In the genomic region with DNA sequence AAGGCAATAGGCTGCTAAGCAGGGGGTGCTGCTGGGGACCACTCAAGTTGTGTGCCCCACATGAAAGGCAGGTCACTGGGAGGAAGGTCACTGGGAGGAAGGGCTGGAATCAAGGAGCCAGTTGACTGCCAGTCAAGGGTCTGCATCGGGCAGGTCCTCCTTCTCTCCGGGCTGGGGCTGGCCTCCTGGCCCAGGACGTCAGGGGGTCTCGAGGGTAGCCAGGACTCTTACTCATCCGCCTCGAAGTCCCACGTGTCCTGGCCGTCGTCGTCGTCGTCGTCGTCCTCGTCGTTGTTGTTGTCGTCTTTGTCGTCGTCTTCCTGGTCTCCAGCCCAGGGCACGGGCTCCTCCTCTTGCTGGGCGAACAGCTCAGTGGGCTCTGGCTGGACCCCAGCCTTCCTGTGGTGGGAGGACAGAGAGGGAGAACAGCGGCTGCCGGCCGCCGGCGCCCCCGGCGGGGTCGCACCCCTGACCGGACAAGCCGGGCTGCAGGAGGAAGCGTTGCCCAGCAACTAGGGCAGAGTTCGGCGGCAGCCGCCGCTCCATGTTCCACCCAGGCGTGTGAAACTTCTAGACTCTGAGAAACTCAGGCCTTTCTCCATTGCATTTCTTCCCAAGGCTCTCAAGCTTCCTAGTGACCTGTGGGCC, we compare ENCODE assay signal across 10 mouse cellular contexts. TPM values are rescaled to one million over a fixed set of nuclear protein-coding genes. Genes with fewer than 3 reads are reported as not detected.
A peak's percentile ranks its signal among the peaks of the same experiment; 100 is the strongest.
DNase-seq lines count a peak whose midpoint lies in the region; ATAC-seq lines count a peak whose summit lies in the region.
"Had no signal": no experiment of that assay in that cellular context is flagged by ENCODE, and none has a peak within 500 bp of the region (broad histone marks: within the 10 kb centered on the region; RNA-seq: fewer than 3 reads in every experiment).

No protein-coding gene starts in this region.

- H3K4me1 ChIP-seq in heart, embryonic 10.5 days, result peaks cover 8% of the 10 kb centered on the region; the same call in 1 of the 2 replicates
- H3K4me1 ChIP-seq in embryonic facial prominence, embryonic 10.5 days, result peaks cover 15% of the 10 kb centered on the region
- H3K4me1 ChIP-seq in hindbrain, embryonic 12.5 days, result 0 out of 2 replicates have a peak, but pooled peaks cover 4% of the 10 kb centered on the region
- 0 out of 2 replicates have a peak, but pooled peaks cover 4% of the 10 kb centered on the region for H3K4me1 ChIP-seq in neural tube, embryonic 15.5 days

- WGBS in heart, embryonic 10.5 days, result 29% methylated on average over 37 of the region's 37 CpGs
- 45% methylated on average over 37 of the region's 37 CpGs for WGBS in embryonic facial prominence, embryonic 10.5 days
- 23% methylated on average over 37 of the region's 37 CpGs for WGBS in hindbrain, embryonic 12.5 days
- WGBS in neural tube, embryonic 15.5 days, result 33% methylated on average over 29 of the region's 37 CpGs

- no peak for ATAC-seq in hindbrain, embryonic 12.5 days (ENCODE audit: low FRiP score)
- ATAC-seq in neural tube, embryonic 15.5 days (ENCODE audit: low FRiP score), result peak; percentile 38; the same call in 1 of the 2 replicates
- no peak for ATAC-seq in megakaryocyte-erythroid progenitor cell, adult 5-6 weeks (replicated peaks; ENCODE audit: low FRiP score, low TSS enrichment, poor library complexity, severe bottlenecking)
- ATAC-seq: Patski had no signal

- H3K27me3 ChIP-seq in heart, embryonic 10.5 days (ENCODE audit: insufficient read depth, poor library complexity, severe bottlenecking), result no peaks in the 10 kb centered on the region
- H3K27me3 ChIP-seq in embryonic facial prominence, embryonic 10.5 days (replicated peaks; ENCODE audit: low read depth, poor library complexity, severe bottlenecking), result no peaks in the 10 kb centered on the region
- H3K27me3 ChIP-seq in hindbrain, embryonic 12.5 days, result no peaks in the 10 kb centered on the region
- H3K27me3 ChIP-seq in neural tube, embryonic 15.5 days (replicated peaks), result no peaks in the 10 kb centered on the region

- intact Hi-C loops in heart, postnatal 25 days (cut with DNase I), result no loop called here

- no peak overlapping the region for H3K9ac ChIP-seq in hindbrain, embryonic 12.5 days
- no peak overlapping the region for H3K9ac ChIP-seq in neural tube, embryonic 15.5 days (replicated peaks)

- DNase-seq in heart, embryonic 10.5 days (ENCODE audit: low spot score), result peak; percentile 79
- no peak for DNase-seq in heart, postnatal 25 days (ENCODE audit: low spot score)
- DNase-seq in embryonic facial prominence, embryonic 10.5 days (ENCODE audit: low spot score), result peak; percentile 62
- peak; percentile 15 for DNase-seq in liver
- no peak for DNase-seq in urinary bladder, adult 2 months (ENCODE audit: low spot score)

- H3K36me3 ChIP-seq in heart, embryonic 10.5 days, result no peaks in the 10 kb centered on the region
- H3K36me3 ChIP-seq in embryonic facial prominence, embryonic 10.5 days (replicated peaks), result no peaks in the 10 kb centered on the region
- H3K36me3 ChIP-seq in hindbrain, embryonic 12.5 days, result no peaks in the 10 kb centered on the region
- H3K36me3 ChIP-seq in neural tube, embryonic 15.5 days, result no peaks in the 10 kb centered on the region

- H3K4me2 ChIP-seq in hindbrain, embryonic 12.5 days (replicated peaks), result peak overlapping the region; percentile 53
- H3K4me2 ChIP-seq in neural tube, embryonic 15.5 days, result peak overlapping the region; percentile 57

- peak overlapping the region; percentile 75 for H3K27ac ChIP-seq in heart, embryonic 10.5 days
- peak overlapping the region; percentile 73 for H3K27ac ChIP-seq in embryonic facial prominence, embryonic 10.5 days (replicated peaks)
- H3K27ac ChIP-seq in hindbrain, embryonic 12.5 days, result no peak overlapping the region
- H3K27ac ChIP-seq in neural tube, embryonic 15.5 days (replicated peaks), result no peak overlapping the region

- no peaks in the 10 kb centered on the region for H3K9me3 ChIP-seq in heart, embryonic 10.5 days
- H3K9me3 ChIP-seq in embryonic facial prominence, embryonic 10.5 days, result no peaks in the 10 kb centered on the region
- no peaks in the 10 kb centered on the region for H3K9me3 ChIP-seq in hindbrain, embryonic 12.5 days (replicated peaks)
- H3K9me3 ChIP-seq in neural tube, embryonic 15.5 days (replicated peaks), result no peaks in the 10 kb centered on the region

- peak overlapping the region; percentile 55 for H3K4me3 ChIP-seq in heart, embryonic 10.5 days
- H3K4me3 ChIP-seq in embryonic facial prominence, embryonic 10.5 days, result peak overlapping the region; percentile 46
- peak overlapping the region; percentile 26 for H3K4me3 ChIP-seq in hindbrain, embryonic 12.5 days
- H3K4me3 ChIP-seq in neural tube, embryonic 15.5 days (replicated peaks), result peak overlapping the region; percentile 27

RNA-seq across cellular contexts. Expression of a gene that starts 7.5 kb away (rescaled TPM):
- 1.7 and 2.0 TPM in 2 replicates for polyA plus RNA-seq in heart, embryonic 10.5 days (2016; fragmentation: Nextera tagmentation; extraction: Ambion mirVana)
- under 1 TPM; 0.10 to 0.22 TPM for total RNA-seq in heart, postnatal 25 days (2021)
- polyA plus RNA-seq in embryonic facial prominence, embryonic 10.5 days (2016; fragmentation: Nextera tagmentation; extraction: Ambion mirVana), result 0.82 and 1.5 TPM in 2 replicates
- 1.5 and 1.7 TPM in 2 replicates for polyA plus RNA-seq in hindbrain, embryonic 12.5 days (2016; fragmentation: Nextera tagmentation; extraction: Ambion mirVana)
- 0.87 and 0.98 TPM in 2 replicates for polyA plus RNA-seq in neural tube, embryonic 15.5 days (2015; fragmentation: Nextera tagmentation; extraction: Ambion mirVana)
- polyA plus RNA-seq in urinary bladder, adult 2 months (2012; rRNA removed), result 0.56 and 0.96 TPM in 2 replicates
- 0.77 TPM in 1 of 2 replicates, not detected in the other for total RNA-seq in megakaryocyte-erythroid progenitor cell, adult 5-6 weeks (2014; fragmentation: Nextera tagmentation)
- not detected in 2 replicates for total RNA-seq in megakaryocyte-erythroid progenitor cell, adult 5-6 weeks (2017)
- polyA plus RNA-seq: Patski had no signal

RNA-seq across cellular contexts. Expression of a gene that starts 7.6 kb away (rescaled TPM):
- polyA plus RNA-seq in heart, embryonic 10.5 days (2016; fragmentation: Nextera tagmentation; extraction: Ambion mirVana), result not detected in 2 replicates
- total RNA-seq in heart, postnatal 25 days (2021), result not detected
- polyA plus RNA-seq in embryonic facial prominence, embryonic 10.5 days (2016; fragmentation: Nextera tagmentation; extraction: Ambion mirVana), result not detected in 2 replicates
- not detected in 2 replicates for polyA plus RNA-seq in hindbrain, embryonic 12.5 days (2016; fragmentation: Nextera tagmentation; extraction: Ambion mirVana)
- polyA plus RNA-seq in neural tube, embryonic 15.5 days (2015; fragmentation: Nextera tagmentation; extraction: Ambion mirVana), result not detected in 2 replicates
- not detected in 2 replicates for polyA plus RNA-seq in urinary bladder, adult 2 months (2012; rRNA removed)
- total RNA-seq in megakaryocyte-erythroid progenitor cell, adult 5-6 weeks (2014; fragmentation: Nextera tagmentation), result not detected in 2 replicates
- not detected in 2 replicates for total RNA-seq in megakaryocyte-erythroid progenitor cell, adult 5-6 weeks (2017)
- total RNA-seq: left cerebral cortex, postnatal 10 days had no signal
- polyA plus RNA-seq: Patski had no signal

RNA-seq across cellular contexts. Expression of a gene that starts 41.5 kb away (rescaled TPM):
- polyA plus RNA-seq in heart, embryonic 10.5 days (2016; fragmentation: Nextera tagmentation; extraction: Ambion mirVana), result 49.1 and 55.1 TPM in 2 replicates
- total RNA-seq in heart, postnatal 25 days (2021), result 10 to 100 TPM; 31.1 to 36.0 TPM
- 78.0 and 81.6 TPM in 2 replicates for polyA plus RNA-seq in embryonic facial prominence, embryonic 10.5 days (2016; fragmentation: Nextera tagmentation; extraction: Ambion mirVana)
- polyA plus RNA-seq in hindbrain, embryonic 12.5 days (2016; fragmentation: Nextera tagmentation; extraction: Ambion mirVana), result 94.8 and 98.1 TPM in 2 replicates
- polyA plus RNA-seq in neural tube, embryonic 15.5 days (2015; fragmentation: Nextera tagmentation; extraction: Ambion mirVana), result 55.0 and 59.2 TPM in 2 replicates
- 68.4 and 85.8 TPM in 2 replicates for polyA plus RNA-seq in urinary bladder, adult 2 months (2012; rRNA removed)
- 173 and 238 TPM in 2 replicates for total RNA-seq in megakaryocyte-erythroid progenitor cell, adult 5-6 weeks (2014; fragmentation: Nextera tagmentation)
- 269 and 276 TPM in 2 replicates for total RNA-seq in megakaryocyte-erythroid progenitor cell, adult 5-6 weeks (2017)

RNA-seq across cellular contexts. Expression of a gene that starts 47.0 kb away (rescaled TPM):
- 0.43 and 0.55 TPM in 2 replicates for polyA plus RNA-seq in heart, embryonic 10.5 days (2016; fragmentation: Nextera tagmentation; extraction: Ambion mirVana)
- 1 to 10 TPM; 1.7 to 2.7 TPM for total RNA-seq in heart, postnatal 25 days (2021)
- polyA plus RNA-seq in embryonic facial prominence, embryonic 10.5 days (2016; fragmentation: Nextera tagmentation; extraction: Ambion mirVana), result 0.34 and 0.85 TPM in 2 replicates
- 0.87 and 1.2 TPM in 2 replicates for polyA plus RNA-seq in hindbrain, embryonic 12.5 days (2016; fragmentation: Nextera tagmentation; extraction: Ambion mirVana)
- polyA plus RNA-seq in neural tube, embryonic 15.5 days (2015; fragmentation: Nextera tagmentation; extraction: Ambion mirVana), result 0.37 and 0.68 TPM in 2 replicates
- 0.44 TPM in 2 replicates for polyA plus RNA-seq in urinary bladder, adult 2 months (2012; rRNA removed)
- not detected in 2 replicates for total RNA-seq in megakaryocyte-erythroid progenitor cell, adult 5-6 weeks (2014; fragmentation: Nextera tagmentation)
- total RNA-seq in megakaryocyte-erythroid progenitor cell, adult 5-6 weeks (2017), result not detected in 2 replicates

Comparison
In these comparisons a context has a peak if more than half of its experiments do, and no peak if none do; other contexts are left out.
1. DNase-seq: peak in heart, embryonic 10.5 days (single experiment), embryonic facial prominence, embryonic 10.5 days (single experiment) and liver (single experiment); none in heart, postnatal 25 days (single experiment) and urinary bladder, adult 2 months (single experiment).
2. H3K27ac ChIP-seq: peak in heart, embryonic 10.5 days (single experiment) and embryonic facial prominence, embryonic 10.5 days (single experiment); none in hindbrain, embryonic 12.5 days (single experiment) and neural tube, embryonic 15.5 days (single experiment).
3. Peak in every context shown above with its lines, with median percentiles within 50 percentile points of each other: H3K4me3 ChIP-seq.